Mouse (Mus musculus): ENCODE results near the gene Amigo1. TPM values are rescaled to one million over a fixed set of nuclear protein-coding genes. Genes with fewer than 3 reads are reported as not detected.

Gene Amigo1
- polyA plus RNA-seq, 1 experiment from 2014 or later = 4.5 TPM

- no peak overlapping the region for H3K4me3 ChIP-seq
- no peaks in the 10 kb centered on the region for H3K9me3 ChIP-seq (replicated peaks)
- H3K9ac ChIP-seq = no peak overlapping the region
- no peaks in the 10 kb centered on the region for H3K27me3 ChIP-seq (replicated peaks)
- no peak for ATAC-seq (ENCODE audit: insufficient number of reproducible peaks, low FRiP score)
- peaks cover 18% of the 10 kb centered on the region for H3K4me1 ChIP-seq (replicated peaks)
- H3K27ac ChIP-seq (ENCODE audit: poor library complexity, severe bottlenecking) = no peak overlapping the region
- H3K36me3 ChIP-seq = peaks cover 58% of the 10 kb centered on the region
- H3K4me2 ChIP-seq = no peak overlapping the region
These were observed 16.4 kb downstream of the Amigo1 start for GRCm38 (mm10) chr3:108202506-108202905.

- H3K27ac ChIP-seq (ENCODE audit: poor library complexity, severe bottlenecking) = no peak overlapping the region
- no peak overlapping the region for H3K9ac ChIP-seq
- peaks cover 58% of the 10 kb centered on the region for H3K36me3 ChIP-seq
- peaks cover 13% of the 10 kb centered on the region for H3K4me1 ChIP-seq (replicated peaks)
- WGBS = 91% methylated on average over 13 of the region's 13 CpGs
- no peaks in the 10 kb centered on the region for H3K9me3 ChIP-seq (replicated peaks)
- no peaks in the 10 kb centered on the region for H3K27me3 ChIP-seq (replicated peaks)
- no peak overlapping the region for H3K4me2 ChIP-seq
- no peak overlapping the region for H3K4me3 ChIP-seq
- ATAC-seq (ENCODE audit: insufficient number of reproducible peaks, low FRiP score) = no peak
These were observed 17.1 kb downstream of the Amigo1 start for GRCm38 (mm10) chr3:108203212-108203611.

- Histone ChIP-seq H3K4me1 (replicated peaks) (peaks cover 15% of the 10 kb centered on the region), H3K9me3 (replicated peaks) (no peaks in the 10 kb centered on the region), H3K27me3 (replicated peaks) (no peaks in the 10 kb centered on the region), H3K36me3 (peaks cover 58% of the 10 kb centered on the region), H3K4me2 (no peak overlapping the region), H3K4me3 (no peak overlapping the region), H3K9ac (no peak overlapping the region), H3K27ac (ENCODE audit: poor library complexity, severe bottlenecking) (no peak overlapping the region)
- no peak for ATAC-seq (ENCODE audit: insufficient number of reproducible peaks, low FRiP score)
- WGBS = 76% methylated on average over 11 of the region's 11 CpGs
These were observed 17.6 kb downstream of the Amigo1 start for GRCm38 (mm10) chr3:108203621-108204325.

GRCm38 (mm10) chr3:108204470-108204869, 18.3 kb downstream of the Amigo1 start:
- peaks cover 19% of the 10 kb centered on the region for H3K4me1 ChIP-seq (replicated peaks)
- H3K4me3 ChIP-seq = no peak overlapping the region
- no peaks in the 10 kb centered on the region for H3K27me3 ChIP-seq (replicated peaks)
- H3K27ac ChIP-seq (ENCODE audit: poor library complexity, severe bottlenecking) = no peak overlapping the region
- peaks cover 52% of the 10 kb centered on the region for H3K36me3 ChIP-seq
- no peaks in the 10 kb centered on the region for H3K9me3 ChIP-seq (replicated peaks)
- 86% methylated on average over 11 of the region's 11 CpGs for WGBS
- H3K9ac ChIP-seq = no peak overlapping the region
- H3K4me2 ChIP-seq = no peak overlapping the region
- no peak for ATAC-seq (ENCODE audit: insufficient number of reproducible peaks, low FRiP score)

GRCm38 (mm10) chr3:108205601-108206000, 19.5 kb downstream of the Amigo1 start:
- Histone ChIP-seq H3K4me1 (replicated peaks) (peaks cover 15% of the 10 kb centered on the region), H3K4me2 (no peak overlapping the region), H3K9ac (no peak overlapping the region), H3K4me3 (no peak overlapping the region), H3K27ac (ENCODE audit: poor library complexity, severe bottlenecking) (no peak overlapping the region), H3K36me3 (peaks cover 52% of the 10 kb centered on the region), H3K27me3 (replicated peaks) (no peaks in the 10 kb centered on the region), H3K9me3 (replicated peaks) (no peaks in the 10 kb centered on the region)
- ATAC-seq (ENCODE audit: insufficient number of reproducible peaks, low FRiP score) = no peak
- 85% methylated on average over 8 of the region's 8 CpGs for WGBS

- Histone ChIP-seq H3K4me1 (replicated peaks) (peaks cover 13% of the 10 kb centered on the region), H3K4me3 (no peak overlapping the region), H3K9me3 (replicated peaks) (no peaks in the 10 kb centered on the region), H3K27ac (ENCODE audit: poor library complexity, severe bottlenecking) (no peak overlapping the region), H3K27me3 (replicated peaks) (no peaks in the 10 kb centered on the region), H3K4me2 (no peak overlapping the region), H3K36me3 (peaks cover 50% of the 10 kb centered on the region), H3K9ac (no peak overlapping the region)
- WGBS = 89% methylated on average over 15 of the region's 15 CpGs
- no peak for ATAC-seq (ENCODE audit: insufficient number of reproducible peaks, low FRiP score)
These were observed 20.7 kb downstream of the Amigo1 start for GRCm38 (mm10) chr3:108206731-108207375.

GRCm38 (mm10) chr3:108209001-108209400, 22.9 kb downstream of the Amigo1 start:
- peaks cover 14% of the 10 kb centered on the region; the same call in 1 of the 2 replicates for H3K27me3 ChIP-seq (replicated peaks)
- no peaks in the 10 kb centered on the region for H3K9me3 ChIP-seq (replicated peaks)
- peak overlapping the region; percentile 72; the same call in 1 of the 2 replicates for H3K4me3 ChIP-seq
- 79% methylated on average over 3 of the region's 3 CpGs for WGBS
- peak overlapping the region; percentile 91 for H3K4me2 ChIP-seq
- ATAC-seq (ENCODE audit: insufficient number of reproducible peaks, low FRiP score) = no peak
- H3K4me1 ChIP-seq (replicated peaks) = peaks cover 13% of the 10 kb centered on the region
- peaks cover 32% of the 10 kb centered on the region for H3K36me3 ChIP-seq
- peak overlapping the region; percentile 90 for H3K9ac ChIP-seq
- no peak overlapping the region for H3K27ac ChIP-seq (ENCODE audit: poor library complexity, severe bottlenecking)

- WGBS = 10% methylated on average over 8 of the region's 8 CpGs
- peaks cover 13% of the 10 kb centered on the region for H3K4me1 ChIP-seq (replicated peaks)
- peak overlapping the region; percentile 90 for H3K9ac ChIP-seq
- no peaks in the 10 kb centered on the region for H3K9me3 ChIP-seq (replicated peaks)
- H3K36me3 ChIP-seq = peaks cover 29% of the 10 kb centered on the region
- H3K27ac ChIP-seq (ENCODE audit: poor library complexity, severe bottlenecking) = no peak overlapping the region
- H3K4me2 ChIP-seq = peak overlapping the region; percentile 91
- H3K4me3 ChIP-seq = peak overlapping the region; percentile 72
- ATAC-seq (ENCODE audit: insufficient number of reproducible peaks, low FRiP score) = peak; percentile 2; the same call in 1 of the 2 replicates
- H3K27me3 ChIP-seq (replicated peaks) = peaks cover 17% of the 10 kb centered on the region; the same call in 1 of the 2 replicates
These were observed 23.4 kb downstream of the Amigo1 start for GRCm38 (mm10) chr3:108209536-108209935.

- Histone ChIP-seq H3K9ac (peak overlapping the region; percentile 90), H3K27ac (ENCODE audit: poor library complexity, severe bottlenecking) (peak overlapping the region; percentile 90), H3K36me3 (peaks cover 23% of the 10 kb centered on the region), H3K4me3 (peak overlapping the region; percentile 72), H3K4me2 (peak overlapping the region; percentile 91), H3K4me1 (replicated peaks) (peaks cover 13% of the 10 kb centered on the region), H3K27me3 (replicated peaks) (peaks cover 17% of the 10 kb centered on the region; the same call in 1 of the 2 replicates), H3K9me3 (replicated peaks) (no peaks in the 10 kb centered on the region)
- peak; percentile 96 for ATAC-seq (ENCODE audit: insufficient number of reproducible peaks, low FRiP score)
- under 1% methylated on average over 70 of the region's 72 CpGs for WGBS
These were observed 24.0 kb downstream of the Amigo1 start for GRCm38 (mm10) chr3:108209946-108210770.

- peaks cover 13% of the 10 kb centered on the region for H3K4me1 ChIP-seq (replicated peaks)
- H3K4me2 ChIP-seq = peak within 1 kb of the TSS; percentile 91
- H3K36me3 ChIP-seq = peaks cover 17% of the 10 kb centered on the region
- WGBS = 1% methylated on average over 14 of the region's 14 CpGs
- peak within 1 kb of the TSS; percentile 90 for H3K9ac ChIP-seq
- ATAC-seq (ENCODE audit: insufficient number of reproducible peaks, low FRiP score) = peak; percentile 76
- H3K4me3 ChIP-seq = peak within 1 kb of the TSS; percentile 72
- peaks cover 17% of the 10 kb centered on the region; the same call in 1 of the 2 replicates for H3K27me3 ChIP-seq (replicated peaks)
- no peaks in the 10 kb centered on the region for H3K9me3 ChIP-seq (replicated peaks)
- H3K27ac ChIP-seq (ENCODE audit: poor library complexity, severe bottlenecking) = peak within 1 kb of the TSS; percentile 90
These were observed 24.6 kb downstream of the Amigo1 start, which contains the start of gene Atxn7l2 for GRCm38 (mm10) chr3:108210771-108211139. Gene Atxn7l2, minus strand, starts transcription at chr3:108210934.

GRCm38 (mm10) chr3:108211845-108212244, 25.7 kb downstream of the Amigo1 start:
- no peak overlapping the region for H3K4me2 ChIP-seq
- H3K27me3 ChIP-seq (replicated peaks) = peaks cover 25% of the 10 kb centered on the region
- H3K9me3 ChIP-seq (replicated peaks) = no peaks in the 10 kb centered on the region
- H3K4me3 ChIP-seq = no peak overlapping the region
- no peak overlapping the region for H3K27ac ChIP-seq (ENCODE audit: poor library complexity, severe bottlenecking)
- H3K36me3 ChIP-seq = peaks cover 6% of the 10 kb centered on the region
- H3K9ac ChIP-seq = no peak overlapping the region
- H3K4me1 ChIP-seq (replicated peaks) = peaks cover 13% of the 10 kb centered on the region
- no peak for ATAC-seq (ENCODE audit: insufficient number of reproducible peaks, low FRiP score)
- WGBS = 80% methylated on average over 6 of the region's 6 CpGs
